Mouse (Mus musculus) adrenal gland, postnatal 10 days (tissue): ENCODE data around the gene Mfsd11. TPM values are rescaled to one million over a fixed set of nuclear protein-coding genes. Genes with fewer than 3 reads are reported as not detected.

ENCODE experiments used
- DNase-seq: peaks from one replicate; pipeline ENCODE4 v3.0.0; 2021; ENCODE audit warnings: mixed read lengths
- long read RNA-seq, 2 experiments: library from polyadenylated mRNA; stranded (forward); transcript quantifications; one replicate each; pipeline ENCODE4 v2.0.0; 2021
- total RNA-seq, 2 experiments: library from RNA; stranded (reverse); gene quantifications; 2 replicates each; pipeline ENCODE4 v1.2.3; 2021

Mfsd11 gene
- 10 to 100 TPM; 26.8 to 44.4 TPM for total RNA-seq
- long read RNA-seq, experiment 1, transcript Mfsd11-201 (13 exons, 3,298 nt), result major isoform, 19 of 51 reads
- long read RNA-seq, experiment 1, partial matches to known transcripts, result 0 of 51 reads
- long read RNA-seq, experiment 1, other reads (novel, unspliced or antisense), result 30 of 51 reads
- long read RNA-seq, experiment 2, transcript Mfsd11-201 (13 exons, 3,298 nt), result major isoform, 11 of 33 reads
- long read RNA-seq, experiment 2, partial matches to known transcripts, result 1 of 33 reads
- long read RNA-seq, experiment 2, other reads (novel, unspliced or antisense), result 16 of 33 reads

DNA sequence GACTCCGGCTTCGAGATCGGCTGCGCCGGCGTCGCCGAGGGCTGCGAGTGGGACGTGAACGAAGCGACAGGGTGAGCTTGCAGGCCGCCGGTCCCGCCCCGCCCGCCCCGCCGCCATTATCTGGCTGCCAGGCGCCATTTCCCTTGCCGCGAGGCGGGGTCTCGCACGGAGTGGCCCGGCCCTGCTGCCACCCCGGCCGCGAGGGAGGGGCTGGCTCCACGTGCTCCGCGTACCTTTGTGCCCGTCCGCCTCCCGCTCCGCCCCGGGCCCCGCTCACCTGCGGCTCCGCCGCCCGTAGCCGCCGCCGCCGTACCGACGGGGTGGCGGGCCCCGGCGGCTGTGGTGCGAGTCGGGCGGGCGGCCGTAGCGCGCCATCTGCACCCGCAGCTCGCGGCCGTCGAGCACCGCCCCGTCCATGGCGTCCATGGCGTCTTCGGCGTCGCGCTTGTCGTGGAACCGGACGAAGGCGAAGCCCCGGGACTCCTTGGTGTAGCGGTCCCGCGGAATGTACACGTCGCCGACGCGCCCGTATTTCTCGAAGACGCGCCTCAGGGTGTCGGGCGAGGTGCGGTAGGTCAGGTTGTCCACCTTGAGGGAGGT lies at the start of gene Mfsd11:
TSS of gene Mfsd11 (plus strand) at position 150 of the 600 bp plus-strand sequence.
- peak; percentile 91 for DNase-seq

GRCm38 (mm10) chr11:116802709-116803108 lies 49.5 kb upstream of the Mfsd11 start:
- no peak for DNase-seq

GRCm38 (mm10) chr11:116806136-116807071 lies 45.8 kb upstream of the Mfsd11 start:
- no peak for DNase-seq

- no peak for DNase-seq
Measured at GRCm38 (mm10) chr11:116807116-116807515, 45.1 kb upstream of the Mfsd11 start.

GRCm38 (mm10) chr11:116807526-116807925 lies 44.7 kb upstream of the Mfsd11 start:
- DNase-seq, result no peak

- DNase-seq, result peak; percentile 92
Measured at GRCm38 (mm10) chr11:116807938-116808606, 44.2 kb upstream of the Mfsd11 start.

GRCm38 (mm10) chr11:116808811-116809395 lies 43.3 kb upstream of the Mfsd11 start:
- DNase-seq, result no peak

GRCm38 (mm10) chr11:116809520-116809919 lies 42.7 kb upstream of the Mfsd11 start:
- DNase-seq, result no peak

DNA sequence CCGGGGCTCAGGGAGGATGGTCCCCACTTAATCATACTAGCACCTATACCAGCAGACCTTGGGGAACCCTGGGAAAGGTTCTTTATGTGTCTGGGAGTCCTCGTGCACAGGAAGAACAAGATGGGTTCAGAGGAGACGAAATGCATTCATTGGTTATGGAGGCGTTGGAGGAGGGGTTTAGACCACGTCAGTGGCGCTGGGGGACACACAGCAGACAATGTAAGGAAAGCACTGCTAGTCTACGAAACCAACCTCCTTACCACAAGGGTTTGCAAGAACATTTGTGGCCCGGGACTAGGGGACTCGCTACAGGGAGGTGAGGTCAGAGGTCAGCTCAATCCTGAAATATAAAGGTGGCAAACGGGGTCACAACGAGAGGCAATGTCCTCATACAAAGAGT lies 41.7 kb upstream of the Mfsd11 start:
- no peak for DNase-seq

DNA sequence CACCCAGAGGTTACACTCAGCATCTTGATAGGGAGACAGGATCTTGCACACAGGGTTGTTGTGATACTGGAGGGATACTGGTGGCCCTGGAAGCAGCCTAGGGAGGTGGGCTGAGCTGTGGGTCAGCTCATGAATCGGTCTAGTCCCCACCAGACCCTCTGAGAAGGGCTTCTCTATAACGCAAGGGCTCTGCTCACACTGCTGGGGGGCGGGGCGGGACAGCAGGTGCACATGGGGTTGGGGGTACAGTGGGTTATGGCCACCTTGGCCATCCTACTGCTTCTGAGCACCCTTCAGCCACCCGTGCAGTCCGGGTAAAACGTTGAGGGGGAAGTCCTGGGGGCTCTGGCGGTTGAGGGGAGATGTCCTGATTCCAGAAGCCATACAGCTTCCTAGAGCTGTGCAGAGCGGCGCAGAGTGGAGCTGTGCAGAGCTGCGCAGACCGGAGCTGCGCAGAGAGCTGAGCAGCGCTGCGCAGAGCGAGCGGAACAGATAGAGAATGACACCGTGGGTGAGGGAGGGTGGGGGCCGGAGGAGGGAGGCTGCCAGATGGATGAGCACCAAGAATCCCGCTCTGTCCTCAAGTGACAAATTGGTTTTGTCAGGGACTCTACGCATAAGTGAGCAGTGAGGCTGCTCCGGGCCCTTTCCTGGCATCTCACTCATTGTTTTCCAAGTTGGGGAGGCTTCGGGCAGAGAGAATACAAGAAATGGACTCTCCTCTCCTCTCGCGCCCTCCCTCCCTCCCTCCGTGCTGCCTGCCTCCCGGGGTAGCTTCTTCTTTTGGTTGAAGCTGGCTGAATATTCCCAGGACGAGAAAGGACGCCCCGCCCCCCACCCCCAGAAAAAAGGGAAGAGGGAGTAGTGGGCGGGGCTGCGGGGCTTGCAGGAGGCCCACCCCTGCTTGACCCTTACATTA lies 41.0 kb upstream of the Mfsd11 start:
- peak; percentile 80 for DNase-seq

GRCm38 (mm10) chr11:116812793-116813529 lies 39.3 kb upstream of the Mfsd11 start:
- DNase-seq, result peak; percentile 33

- DNase-seq, result no peak
Measured at GRCm38 (mm10) chr11:116813610-116814009, 38.6 kb upstream of the Mfsd11 start.

DNA sequence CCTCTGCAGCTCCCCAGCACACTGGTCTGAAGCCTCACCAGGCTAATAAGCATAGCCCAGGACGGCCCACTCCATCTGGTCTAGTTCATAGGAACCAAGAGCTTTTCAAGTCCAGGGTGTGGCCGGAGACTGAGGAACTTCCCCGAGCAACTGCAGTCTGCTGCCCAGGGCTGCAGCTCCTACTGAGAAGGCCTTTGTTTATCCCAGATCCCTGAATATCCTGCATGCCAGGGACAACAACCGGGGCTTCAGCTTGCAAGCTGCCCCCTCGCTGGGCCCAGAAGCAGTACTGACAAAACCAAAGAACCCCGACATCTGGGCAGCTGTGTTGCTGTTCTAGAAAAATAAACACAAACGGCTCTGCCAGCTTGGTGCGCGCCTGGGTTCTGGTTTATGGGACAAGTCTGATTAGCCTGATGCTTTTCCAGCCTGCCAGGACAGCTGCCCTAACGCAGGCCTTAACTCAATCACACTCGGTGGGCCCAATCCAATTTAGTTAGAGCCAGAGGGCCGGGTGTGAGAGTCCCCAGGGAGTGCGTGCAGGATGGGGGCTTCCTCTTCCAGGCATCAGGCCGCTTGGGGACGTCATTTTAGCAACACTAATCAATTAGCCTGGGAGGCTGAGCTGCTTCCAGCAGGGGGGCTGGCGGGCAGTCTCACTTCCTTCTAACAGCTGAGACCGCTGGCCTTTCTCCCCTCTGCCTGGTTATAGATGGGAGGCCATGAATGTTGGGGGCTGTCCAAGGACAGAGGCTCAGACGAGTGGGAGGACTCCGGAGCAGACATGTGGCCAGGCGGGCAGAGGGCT lies 38.0 kb upstream of the Mfsd11 start:
- DNase-seq, result peak; percentile 58

DNA sequence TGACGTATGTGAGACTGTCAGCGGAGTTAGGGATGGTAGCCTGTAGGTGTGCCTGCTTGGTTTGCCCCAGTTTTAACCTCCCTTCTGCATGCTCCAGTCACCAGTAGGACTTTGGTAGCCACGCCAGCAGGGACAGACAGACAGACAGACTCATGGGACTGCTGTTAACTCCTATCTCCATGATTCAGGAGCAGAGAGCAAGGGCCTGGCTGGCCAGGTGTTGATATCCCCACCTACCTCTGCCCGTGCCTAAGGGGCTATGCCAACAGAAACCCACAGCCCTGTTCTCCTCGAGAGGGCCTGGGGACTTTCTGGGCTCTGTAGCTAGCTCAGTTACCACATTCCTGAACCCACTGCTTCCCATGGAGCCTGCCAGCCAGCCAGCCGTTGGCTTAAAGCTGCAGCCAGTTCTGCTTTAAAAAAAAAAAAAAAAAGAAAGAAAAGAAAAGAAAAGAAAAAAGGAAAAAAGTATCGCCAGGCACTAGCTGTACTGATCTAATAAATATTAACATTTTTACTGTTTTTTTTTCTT lies 37.3 kb upstream of the Mfsd11 start:
- no peak for DNase-seq

GRCm38 (mm10) chr11:116816769-116817168 lies 35.5 kb upstream of the Mfsd11 start:
- peak; percentile 38 for DNase-seq

- no peak for DNase-seq
Measured at GRCm38 (mm10) chr11:116817567-116817966, 34.7 kb upstream of the Mfsd11 start.

GRCm38 (mm10) chr11:116818722-116819121 lies 33.5 kb upstream of the Mfsd11 start:
- DNase-seq, result no peak

DNA sequence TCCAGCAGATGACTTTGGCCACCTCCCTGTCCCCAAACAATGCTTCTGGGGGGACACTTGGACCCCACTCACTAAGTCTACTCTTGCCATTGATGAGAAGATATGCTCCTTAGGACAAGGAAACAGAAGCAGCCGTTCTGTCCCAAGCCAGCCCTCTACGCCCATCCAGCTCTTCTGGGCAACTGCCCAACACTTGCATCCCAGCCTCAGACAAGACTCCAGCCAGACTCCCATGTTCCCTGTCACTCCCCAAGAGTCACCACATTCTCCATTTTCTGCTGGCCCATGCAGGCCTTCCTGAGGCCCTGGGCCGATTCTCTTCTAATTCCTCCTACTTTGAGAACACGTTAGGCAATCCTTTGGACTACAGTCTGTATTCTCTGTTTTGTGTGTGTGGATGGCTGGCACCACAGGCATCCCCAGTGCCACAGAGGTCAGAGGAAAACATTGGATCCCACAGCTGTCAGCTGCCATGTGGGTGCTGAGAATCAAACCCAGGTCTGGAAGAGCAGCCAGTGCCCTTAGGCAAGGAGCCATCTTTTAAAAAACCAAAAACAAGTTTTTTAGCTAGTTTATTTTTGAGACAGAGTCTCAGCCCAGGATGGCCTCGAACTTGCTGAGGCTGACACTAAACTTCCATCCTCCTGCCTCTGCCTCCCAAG lies 32.2 kb upstream of the Mfsd11 start:
- no peak for DNase-seq
